Mouse (Mus musculus) heart, adult 2 months (tissue): ENCODE measurements around the gene Arsg. TPM values are rescaled to one million over a fixed set of nuclear protein-coding genes. Genes with fewer than 3 reads are reported as not detected.

Experiments
- DNase-seq, 2 experiments: peaks; one replicate each; pipeline ENCODE4 v3.0.0; 2021
- H3K27ac ChIP-seq: fragments of 200-600 bp; 2 replicates; pipeline ENCODE4 v1.8.1; 2022
- H3K27me3 ChIP-seq: fragments of 200-500 bp; 2 replicates; pipeline ENCODE4 v1.6.1; 2012; ENCODE audit warnings: mild to moderate bottlenecking, low read length, inconsistent platforms, mixed read lengths; ENCODE audit not compliant: control insufficient read depth, insufficient read depth
- H3K36me3 ChIP-seq: fragments of 200-500 bp; 2 replicates; pipeline ENCODE4 v1.6.1; 2012; ENCODE audit warnings: low read length, inconsistent platforms; ENCODE audit not compliant: control insufficient read depth, insufficient read depth
- H3K4me1 ChIP-seq: fragments of 200-500 bp; 2 replicates; pipeline ENCODE4 v1.6.1; 2011; ENCODE audit warnings: low read length; ENCODE audit not compliant: control insufficient read depth, insufficient read depth
- H3K4me3 ChIP-seq: fragments of 200-600 bp; 2 replicates; pipeline ENCODE4 v1.8.1; 2022
- H3K79me2 ChIP-seq: fragments of 200-500 bp; replicated peaks from 2 replicates; pipeline ENCODE4 v1.6.1; 2012; ENCODE audit warnings: mild to moderate bottlenecking, inconsistent platforms, low read length, moderate library complexity, mixed read lengths; ENCODE audit not compliant: control insufficient read depth, insufficient read depth
- H3K9ac ChIP-seq: fragments of 200-500 bp; 2 replicates; pipeline ENCODE4 v1.6.1; 2012; ENCODE audit warnings: low read depth, mild to moderate bottlenecking, control low read depth, inconsistent platforms, low read length, mixed read lengths
- CTCF ChIP-seq: fragments of 200-600 bp; IDR thresholded peaks from 2 replicates; pipeline ENCODE4 v1.8.1; 2022; ENCODE audit warnings: antibody characterized with exemption, mild to moderate bottlenecking, moderate library complexity
- EP300 ChIP-seq: fragments of 200-500 bp; IDR thresholded peaks from 2 replicates; pipeline ENCODE4 v1.6.1; 2011; ENCODE audit warnings: low read depth, low read length, control low read depth; ENCODE audit not compliant: insufficient read depth
- POLR2A ChIP-seq: fragments of 200-500 bp; IDR thresholded peaks from 2 replicates; pipeline ENCODE4 v1.6.1; 2011; ENCODE audit warnings: mild to moderate bottlenecking, low read depth, low read length, control low read depth; ENCODE audit not compliant: insufficient read depth
- WGBS: fragments of 180-500 bp; shearing (Covaris S2); methylation state at CpG from one replicate; pipeline ENCODE4 v1.1.7; 2018; 5-methylcytosine and 5-hydroxymethylcytosine counted together
- intact Hi-C: fragments of 180-260 bp; cut with DNase I; formaldehyde crosslinking; loops from one replicate; pipeline ENCODE4 v1.15.1; 2025
- polyA plus RNA-seq: library from polyadenylated mRNA; depleted of rRNA; stranded (reverse); fragments of >200 nt; gene quantifications from 2 replicates; pipeline ENCODE4 v1.2.3, GENCODE M21; 2012
- total RNA-seq, 2 experiments: library from RNA; stranded (reverse); gene quantifications; 2 replicates each; pipeline ENCODE4 v1.2.3; 2021

Gene Arsg
- total and polyA plus RNA-seq, 3 experiments: 1.2 to 1.5 (median 1.3) TPM

- no peak overlapping the region for H3K27ac ChIP-seq
- DNase-seq: no peak
- 95% methylated on average over 9 of the region's 9 CpGs for WGBS
- intact Hi-C loops: no loop called here
- no peaks in the 10 kb centered on the region for H3K27me3 ChIP-seq
- no peak overlapping the region for H3K4me3 ChIP-seq
- no peaks in the 10 kb centered on the region for H3K36me3 ChIP-seq
- TF ChIP-seq CTCF: no peak
- TF ChIP-seq POLR2A: no peak
- no peak for TF ChIP-seq EP300
- no peak overlapping the region for H3K9ac ChIP-seq
- H3K4me1 ChIP-seq: no peaks in the 10 kb centered on the region
- H3K79me2 ChIP-seq: no peaks in the 10 kb centered on the region
Observed at GRCm38 (mm10) chr11:109579999-109580398, 106.8 kb downstream of the Arsg start.

- no peak overlapping the region for H3K9ac ChIP-seq
- peaks cover 2% of the 10 kb centered on the region; the same call in 1 of the 2 replicates for H3K36me3 ChIP-seq
- H3K79me2 ChIP-seq: no peaks in the 10 kb centered on the region
- TF ChIP-seq CTCF (no peak), EP300 (no peak), POLR2A (no peak)
- H3K27me3 ChIP-seq: no peaks in the 10 kb centered on the region
- no peak for DNase-seq
- peaks cover 8% of the 10 kb centered on the region for H3K4me1 ChIP-seq
- WGBS: 85% methylated on average over 14 of the region's 14 CpGs
- intact Hi-C loops: no loop called here
- H3K4me3 ChIP-seq: no peak overlapping the region
- no peak overlapping the region for H3K27ac ChIP-seq
Observed at GRCm38 (mm10) chr11:109583986-109584385, 110.8 kb downstream of the Arsg start.

DNA sequence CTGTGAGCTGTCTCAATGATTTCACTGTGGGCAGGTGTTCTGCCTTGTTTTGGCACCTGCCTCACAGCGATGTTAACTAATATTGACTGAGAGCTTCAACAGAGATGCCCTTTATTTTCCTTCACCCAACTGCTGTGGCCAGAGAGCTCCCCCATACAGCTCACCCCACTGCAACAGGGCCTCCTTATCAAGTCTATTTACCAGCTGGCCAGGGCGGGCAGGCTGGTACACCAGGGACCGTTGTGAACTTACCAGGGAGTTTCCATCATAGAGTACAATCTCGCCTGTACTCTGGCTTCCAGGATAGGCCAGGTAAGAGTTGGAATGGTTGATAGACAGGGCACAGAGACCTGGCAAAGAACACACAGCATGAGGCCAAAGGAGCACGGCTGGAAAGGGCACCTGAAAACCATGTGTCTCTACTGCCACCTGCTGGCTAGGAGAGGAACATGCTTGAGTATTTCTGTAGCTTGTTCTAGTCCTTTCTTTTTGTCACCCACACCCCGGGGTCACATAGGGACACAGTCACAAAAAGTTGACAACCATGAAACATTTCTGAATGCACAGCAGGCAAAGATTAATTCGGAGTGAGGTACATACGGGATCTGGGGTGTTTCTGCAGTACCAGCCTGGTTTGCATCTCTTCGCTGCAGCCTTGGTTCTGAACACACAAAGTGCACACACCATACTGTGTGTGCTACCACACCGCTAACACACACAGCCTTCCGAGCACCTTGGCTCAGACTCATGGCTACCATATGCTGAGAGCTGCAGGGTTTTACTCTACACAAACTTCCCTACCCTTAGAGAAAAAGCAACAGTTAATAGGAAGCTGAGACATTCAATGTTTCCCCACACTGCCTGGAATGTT, 111.9 kb downstream of the Arsg start:
- intact Hi-C loops: loop anchor here (1.0 to 5.0 kb wide), 4 partner anchors 140 to 341 kb away; no protein-coding TSS in a partner anchor
- peaks cover 9% of the 10 kb centered on the region for H3K4me1 ChIP-seq
- H3K9ac ChIP-seq: no peak overlapping the region
- H3K27me3 ChIP-seq: no peaks in the 10 kb centered on the region
- 46% methylated on average over 11 of the region's 11 CpGs for WGBS
- peak; percentile 92 for TF ChIP-seq EP300
- peak; percentile 95 for TF ChIP-seq CTCF
- no peak for TF ChIP-seq POLR2A
- no peak overlapping the region for H3K4me3 ChIP-seq
- no peaks in the 10 kb centered on the region for H3K79me2 ChIP-seq
- no peak overlapping the region for H3K27ac ChIP-seq
- peaks cover 2% of the 10 kb centered on the region; the same call in 1 of the 2 replicates for H3K36me3 ChIP-seq
- peak; percentile 69 for DNase-seq

DNA sequence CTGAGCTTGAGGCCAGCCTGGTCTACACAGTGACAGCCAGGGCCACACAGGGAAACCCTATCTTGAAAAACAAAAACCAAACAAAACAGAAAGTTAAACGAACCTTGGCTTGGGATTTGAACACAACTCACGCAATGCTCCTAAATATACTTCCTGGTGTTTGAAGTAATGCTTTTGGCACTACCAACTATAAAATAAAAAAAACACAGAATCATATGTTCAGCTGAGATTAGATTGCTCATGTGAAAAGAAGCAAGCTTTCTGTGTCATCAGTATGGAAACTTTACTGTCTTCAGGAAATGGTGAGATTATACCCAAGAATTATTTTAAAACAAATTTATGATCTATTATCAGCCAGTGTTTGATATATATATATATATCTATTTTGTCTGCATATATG, 113.2 kb downstream of the Arsg start:
- H3K4me1 ChIP-seq: peaks cover 9% of the 10 kb centered on the region
- H3K36me3 ChIP-seq: peaks cover 2% of the 10 kb centered on the region; the same call in 1 of the 2 replicates
- no peak overlapping the region for H3K27ac ChIP-seq
- no peak overlapping the region for H3K4me3 ChIP-seq
- H3K9ac ChIP-seq: no peak overlapping the region
- intact Hi-C loops: loop anchor here (2.0 to 5.0 kb wide), 3 partner anchors 32 to 276 kb away; no protein-coding TSS in a partner anchor
- H3K79me2 ChIP-seq: no peaks in the 10 kb centered on the region
- no peak for DNase-seq
- no peaks in the 10 kb centered on the region for H3K27me3 ChIP-seq
- WGBS: 52% methylated on average over 2 of the region's 2 CpGs
- no peak for TF ChIP-seq POLR2A

GRCm38 (mm10) chr11:109587019-109587418, 113.8 kb downstream of the Arsg start:
- no peak for DNase-seq
- Histone ChIP-seq H3K79me2 (no peaks in the 10 kb centered on the region), H3K4me1 (peaks cover 9% of the 10 kb centered on the region), H3K36me3 (peaks cover 2% of the 10 kb centered on the region; the same call in 1 of the 2 replicates), H3K4me3 (no peak overlapping the region), H3K27ac (peak overlapping the region; percentile 47), H3K27me3 (no peaks in the 10 kb centered on the region), H3K9ac (no peak overlapping the region; the same call in 1 of the 2 replicates)
- WGBS: 20% methylated on average over 13 of the region's 13 CpGs
- intact Hi-C loops: loop anchor here (2.0 to 5.0 kb wide), 3 partner anchors 32 to 275 kb away; no protein-coding TSS in a partner anchor
- TF ChIP-seq CTCF (no peak), POLR2A (no peak), EP300 (no peak)

DNA sequence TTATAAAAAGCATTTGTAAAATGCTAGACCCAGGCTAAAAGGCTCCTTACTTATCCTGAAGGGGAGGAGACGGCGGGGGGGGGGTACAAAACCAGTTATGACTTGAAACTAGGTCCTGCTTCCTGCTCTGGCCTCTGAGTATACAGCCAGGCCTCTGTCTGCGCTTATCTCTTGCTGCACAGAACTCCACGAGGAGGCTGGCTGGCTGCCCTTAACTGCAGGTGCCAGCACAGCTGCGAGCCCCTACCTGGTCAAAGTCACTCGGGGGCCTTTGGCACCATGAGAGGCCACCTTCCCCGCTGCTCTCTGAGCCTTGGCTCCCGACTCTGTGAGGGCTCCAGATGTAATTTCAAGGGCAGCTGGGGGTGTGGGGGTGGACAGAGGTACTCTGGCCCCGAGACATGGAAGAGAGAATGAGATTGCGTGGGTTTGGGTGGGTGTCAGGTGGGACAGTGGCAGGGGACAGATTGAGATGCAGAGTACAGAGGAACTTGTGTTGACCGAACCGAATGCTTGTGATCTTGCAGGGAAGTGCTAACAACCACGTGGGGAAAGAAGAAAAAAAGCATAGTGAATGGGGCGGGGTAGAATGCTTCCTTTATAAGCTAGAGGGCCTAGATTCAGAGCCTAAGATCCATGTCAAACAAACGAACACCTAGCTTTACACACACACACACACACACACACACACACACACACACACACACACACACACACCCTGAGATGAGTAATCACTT, 114.6 kb downstream of the Arsg start:
- TF ChIP-seq POLR2A (no peak), CTCF (no peak), EP300 (peak; percentile 32; the same call in 1 of the 2 replicates)
- Histone ChIP-seq H3K4me3 (no peak overlapping the region), H3K9ac (no peak overlapping the region), H3K4me1 (peaks cover 9% of the 10 kb centered on the region), H3K79me2 (no peaks in the 10 kb centered on the region), H3K27ac (peak overlapping the region; percentile 49), H3K36me3 (peaks cover 2% of the 10 kb centered on the region; the same call in 1 of the 2 replicates), H3K27me3 (no peaks in the 10 kb centered on the region)
- peak; percentile 68 to 77 for DNase-seq
- WGBS: 13% methylated on average over 15 of the region's 15 CpGs
- intact Hi-C loops: loop anchor here (2.0 to 5.0 kb wide), 3 partner anchors 31 to 274 kb away; no protein-coding TSS in a partner anchor
